Mouse (Mus musculus) cerebellum, adult 2 months (tissue): ENCODE measurements around the gene Zc3h18. TPM values are rescaled to one million over a fixed set of nuclear protein-coding genes. Genes with fewer than 3 reads are reported as not detected.
A peak's percentile ranks its signal among the peaks of the same experiment; 100 is the strongest.

Experiments
- DNase-seq, 2 experiments: peaks; one replicate each; pipeline ENCODE4 v3.0.0; 2021
- H3K27ac ChIP-seq: fragments of 200-500 bp; 2 replicates; pipeline ENCODE4 v1.5.1; 2012; ENCODE audit warnings: low read length, control low read depth, inconsistent platforms; ENCODE audit not compliant: insufficient read depth
- H3K27me3 ChIP-seq: fragments of 200-500 bp; 2 replicates; pipeline ENCODE4 v1.6.1; 2012; ENCODE audit warnings: inconsistent platforms, mild to moderate bottlenecking, low read length, moderate library complexity; ENCODE audit not compliant: control insufficient read depth, insufficient read depth
- H3K4me1 ChIP-seq: fragments of 200-500 bp; 2 replicates; pipeline ENCODE4 v1.6.1; 2011; ENCODE audit warnings: low read length; ENCODE audit not compliant: control insufficient read depth, insufficient read depth
- H3K4me3 ChIP-seq: fragments of 200-500 bp; replicated peaks from 2 replicates; pipeline ENCODE3; 2011; ENCODE audit warnings: mild to moderate bottlenecking, low read depth, low read length, control low read depth; ENCODE audit not compliant: insufficient read depth
- CTCF ChIP-seq: fragments of 200-500 bp; IDR thresholded peaks from 2 replicates; pipeline ENCODE4 v1.5.1; 2011; ENCODE audit warnings: low read depth, mild to moderate bottlenecking, control low read depth, low read length, moderate library complexity, borderline replicate concordance; ENCODE audit not compliant: insufficient read depth
- POLR2A ChIP-seq: fragments of 200-500 bp; IDR thresholded peaks from 2 replicates; pipeline ENCODE4 v1.6.1; 2011; ENCODE audit warnings: low read length, control low read depth, borderline replicate concordance; ENCODE audit not compliant: insufficient read depth
- WGBS: fragments of 180-500 bp; shearing (Covaris S2); methylation state at CpG from one replicate; pipeline ENCODE4 v1.1.7; 2018; 5-methylcytosine and 5-hydroxymethylcytosine counted together
- polyA plus RNA-seq: library from polyadenylated mRNA; depleted of rRNA; stranded (reverse); fragments of >200 nt; gene quantifications from 2 replicates; pipeline ENCODE4 v1.2.3, GENCODE M21; 2012

The Zc3h18 gene
- polyA plus RNA-seq, 1 experiment, result 39.2 TPM

DNA sequence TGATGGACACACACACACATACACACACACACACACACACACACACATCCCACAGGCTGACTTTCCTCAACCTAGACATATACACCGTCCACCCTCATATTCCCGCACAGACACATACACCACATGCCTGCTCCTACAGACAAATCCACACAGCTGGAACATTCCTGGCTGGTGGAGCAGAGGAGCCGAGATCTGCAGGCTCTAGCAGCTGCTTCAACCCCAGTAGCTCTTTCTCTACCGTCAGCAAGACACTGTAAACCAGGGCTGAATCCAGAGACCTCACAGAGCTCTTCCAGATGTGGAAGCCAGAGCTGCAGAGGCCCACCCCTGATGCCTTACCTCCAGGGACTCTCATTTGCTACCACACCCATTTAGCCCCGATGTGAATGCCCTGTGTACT is 14.1 kb upstream of the Zc3h18 start:
- Histone ChIP-seq H3K4me1 (no peaks in the 10 kb centered on the region), H3K27me3 (no peaks in the 10 kb centered on the region), H3K4me3 (no peak overlapping the region), H3K27ac (no peak overlapping the region)
- WGBS, result 51% methylated on average over 5 of the region's 5 CpGs
- DNase-seq, result no peak
- TF ChIP-seq CTCF (no peak), POLR2A (no peak)

DNA sequence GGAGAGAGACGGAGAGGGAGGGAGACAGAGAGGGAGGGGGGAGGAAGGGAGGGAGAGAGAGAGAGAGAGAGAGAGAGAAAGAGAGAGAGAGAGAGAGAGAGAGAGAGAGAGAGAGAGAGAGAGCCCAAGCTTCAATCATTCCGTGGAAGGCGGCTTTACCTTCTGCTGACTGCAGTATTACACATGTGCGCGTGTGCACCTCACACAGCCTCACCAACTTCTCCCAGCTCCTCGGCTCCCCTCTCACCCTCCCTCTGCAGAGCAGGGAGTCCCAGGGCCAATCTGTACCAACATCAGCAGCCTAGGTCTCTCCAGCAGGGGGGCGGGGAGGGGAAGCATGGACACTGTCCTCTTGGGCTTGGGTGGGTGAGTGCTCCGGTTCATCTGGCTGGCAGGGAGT is 13.4 kb upstream of the Zc3h18 start:
- no peak overlapping the region for H3K27ac ChIP-seq
- no peak overlapping the region for H3K4me3 ChIP-seq
- H3K27me3 ChIP-seq, result no peaks in the 10 kb centered on the region
- no peak for DNase-seq
- H3K4me1 ChIP-seq, result no peaks in the 10 kb centered on the region
- WGBS, result 45% methylated on average over 8 of the region's 8 CpGs
- TF ChIP-seq CTCF (no peak), POLR2A (no peak)

DNA sequence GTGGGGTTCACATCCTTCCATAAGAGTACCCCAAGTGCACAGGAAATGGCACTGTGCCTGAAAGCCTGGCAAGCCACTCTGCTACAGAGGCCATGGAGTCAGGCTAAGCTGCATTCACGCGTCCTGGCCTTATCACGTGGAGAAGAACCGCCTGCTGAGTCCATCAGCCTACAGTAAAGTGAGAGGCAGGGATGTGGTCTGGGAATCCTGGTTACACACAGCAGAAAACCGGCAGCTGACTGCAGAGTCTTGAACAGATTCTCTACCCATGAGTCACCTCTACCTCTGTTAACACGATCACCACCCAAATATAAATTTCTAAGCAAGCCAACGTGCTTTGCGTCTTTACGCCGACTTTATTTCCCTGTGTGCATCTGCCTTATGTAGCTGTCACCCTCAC is 7.9 kb upstream of the Zc3h18 start:
- 69% methylated on average over 10 of the region's 10 CpGs for WGBS
- Histone ChIP-seq H3K27ac (no peak overlapping the region), H3K27me3 (no peaks in the 10 kb centered on the region), H3K4me1 (no peaks in the 10 kb centered on the region), H3K4me3 (no peak overlapping the region)
- no peak for DNase-seq
- TF ChIP-seq CTCF, result no peak
- TF ChIP-seq POLR2A, result no peak

DNA sequence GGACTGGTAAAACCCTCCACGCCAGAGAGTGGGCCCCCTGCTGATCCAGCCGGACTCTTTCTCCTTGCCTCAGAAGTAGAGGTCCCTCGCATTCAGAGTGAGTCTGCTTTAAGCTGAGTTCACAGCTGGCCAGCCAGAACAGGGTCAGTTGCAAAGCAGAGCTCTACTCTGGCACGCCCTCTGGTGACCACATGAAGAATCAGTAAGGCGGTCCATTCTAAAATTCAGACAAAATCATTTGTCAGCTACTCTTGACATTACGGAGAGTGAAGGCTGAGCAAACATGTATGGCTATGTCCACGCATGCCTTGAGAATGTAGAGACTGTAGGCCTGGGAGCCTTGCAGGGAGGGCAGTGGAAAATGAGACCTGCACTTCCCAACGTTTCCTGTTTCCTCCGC is 6.7 kb upstream of the Zc3h18 start:
- peak; percentile 80 for TF ChIP-seq CTCF
- no peak for TF ChIP-seq POLR2A
- Histone ChIP-seq H3K27me3 (no peaks in the 10 kb centered on the region), H3K4me3 (no peak overlapping the region), H3K27ac (no peak overlapping the region), H3K4me1 (no peaks in the 10 kb centered on the region)
- WGBS, result 13% methylated on average over 9 of the region's 9 CpGs
- peak; percentile 45 to 63 for DNase-seq

DNA sequence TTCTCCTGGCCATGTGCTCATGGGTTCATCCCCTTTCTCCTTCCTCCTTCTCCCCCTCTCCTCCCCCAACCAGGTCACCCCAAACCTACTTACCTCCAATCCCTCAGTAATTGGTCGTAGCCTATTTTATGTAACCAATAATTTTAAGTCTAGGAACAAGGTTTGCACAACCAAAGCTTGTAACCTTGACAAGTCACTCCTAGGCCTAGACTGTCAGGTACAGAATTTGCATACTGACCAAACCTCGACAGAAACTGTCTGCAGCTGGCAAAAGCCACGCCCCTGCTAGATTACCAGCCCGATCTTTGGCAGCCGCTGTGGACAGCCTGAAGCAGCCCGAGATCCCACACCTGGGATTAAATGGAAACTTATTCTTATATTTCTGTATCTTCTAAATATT is 4.7 kb upstream of the Zc3h18 start:
- no peak for DNase-seq
- WGBS, result 68% methylated on average over 6 of the region's 6 CpGs
- TF ChIP-seq CTCF, result no peak
- no peak for TF ChIP-seq POLR2A
- Histone ChIP-seq H3K27me3 (no peaks in the 10 kb centered on the region), H3K4me1 (no peaks in the 10 kb centered on the region), H3K4me3 (no peak overlapping the region), H3K27ac (no peak overlapping the region)

DNA sequence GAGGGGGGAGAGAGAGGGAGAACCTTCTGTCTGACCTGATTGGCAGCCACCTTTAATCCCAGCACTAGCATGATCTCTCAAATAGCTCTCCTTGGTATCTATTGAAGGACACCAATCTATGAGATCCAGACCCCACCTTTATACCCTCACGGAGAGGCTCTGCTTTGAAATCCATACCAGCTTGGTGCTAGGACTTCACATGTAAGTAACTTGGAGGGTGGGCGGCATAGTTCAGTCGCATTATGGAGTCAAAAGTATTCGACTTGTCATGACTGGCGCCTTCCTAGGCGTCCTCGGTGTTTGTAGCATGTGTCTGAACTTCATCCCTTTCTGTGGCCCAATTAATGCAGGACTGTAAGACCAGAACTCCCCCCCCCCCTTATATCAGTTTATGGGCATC is 1.1 kb upstream of the Zc3h18 start:
- TF ChIP-seq POLR2A (no peak), CTCF (no peak)
- DNase-seq, result no peak
- H3K27me3 ChIP-seq, result no peaks in the 10 kb centered on the region
- no peaks in the 10 kb centered on the region; the same call in 1 of the 2 replicates for H3K4me1 ChIP-seq
- H3K27ac ChIP-seq, result no peak overlapping the region
- WGBS, result 96% methylated on average over 7 of the region's 7 CpGs
- H3K4me3 ChIP-seq, result no peak overlapping the region

DNA sequence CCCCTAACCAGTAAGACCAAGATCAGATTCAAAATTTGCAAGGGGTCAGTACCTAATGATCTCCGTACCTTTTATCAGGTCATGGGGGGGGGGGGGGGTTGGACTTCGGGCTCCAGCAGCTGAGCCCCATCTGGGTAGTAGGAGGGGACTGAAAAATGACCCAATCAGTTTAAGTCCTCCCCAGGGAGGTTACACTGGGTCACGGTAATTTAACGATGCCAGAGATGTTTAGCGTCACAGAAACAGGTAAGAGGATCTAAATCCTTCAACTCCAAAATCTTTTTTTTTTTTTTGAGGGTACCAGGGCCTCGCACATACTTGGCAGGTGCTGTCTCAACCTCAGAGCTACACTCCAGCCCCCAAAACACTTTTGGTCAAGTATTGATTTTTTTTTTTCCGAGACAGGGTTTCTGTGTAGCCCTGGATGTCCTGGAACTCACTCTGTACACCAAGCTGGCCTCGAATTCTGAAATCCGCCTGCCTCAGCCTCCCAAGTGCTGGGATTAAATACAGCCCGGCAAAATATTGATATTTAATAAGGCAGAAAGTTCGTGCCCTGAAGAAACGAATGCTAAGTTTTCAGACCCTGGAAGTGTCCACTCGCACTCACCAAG is 551 bp upstream of the Zc3h18 start:
- H3K4me3 ChIP-seq, result peak overlapping the region; percentile 72
- peaks cover under 1% of the 10 kb centered on the region; the same call in 1 of the 2 replicates for H3K4me1 ChIP-seq
- TF ChIP-seq POLR2A (no peak), CTCF (no peak)
- peak overlapping the region; percentile 26; the same call in 1 of the 2 replicates for H3K27ac ChIP-seq
- 19% methylated on average over 13 of the region's 13 CpGs for WGBS
- H3K27me3 ChIP-seq, result no peaks in the 10 kb centered on the region
- DNase-seq, result no peak

DNA sequence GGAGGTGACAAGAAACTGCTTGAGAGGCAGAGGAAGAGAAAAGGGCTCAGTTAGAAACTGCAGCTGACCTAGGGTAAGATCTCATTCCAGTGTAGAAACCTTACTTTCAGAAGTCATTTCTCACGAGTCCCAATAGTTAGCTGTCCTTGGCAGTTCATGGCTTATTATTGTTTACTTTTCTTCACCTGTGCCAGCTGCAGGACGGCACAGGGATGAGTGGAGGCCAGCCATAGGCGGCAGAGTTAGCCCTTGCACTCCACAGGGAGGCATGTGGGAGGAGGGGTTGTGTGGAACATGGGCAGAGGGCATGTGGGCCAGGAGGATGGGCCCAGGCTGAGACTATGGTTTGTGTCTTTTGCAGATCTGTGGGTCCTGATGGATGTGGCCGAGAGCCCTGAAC is 6.6 kb downstream of the Zc3h18 start:
- H3K4me3 ChIP-seq, result no peak overlapping the region
- no peak for DNase-seq
- H3K27ac ChIP-seq, result no peak overlapping the region
- 66% methylated on average over 4 of the region's 4 CpGs for WGBS
- no peak for TF ChIP-seq POLR2A
- TF ChIP-seq CTCF, result no peak
- H3K27me3 ChIP-seq, result no peaks in the 10 kb centered on the region
- peaks cover 3% of the 10 kb centered on the region; the same call in 1 of the 2 replicates for H3K4me1 ChIP-seq
